21 mouse cellular contexts compared by ENCODE assay signal in genomic region chr14:56315519-56315918, GRCm38 (mm10). TPM values are rescaled to one million over a fixed set of nuclear protein-coding genes. Genes with fewer than 3 reads are reported as not detected.
DNase-seq lines count a peak whose midpoint lies in the region; ATAC-seq lines count a peak whose summit lies in the region.
"Had no signal": no experiment of that assay in that cellular context is flagged by ENCODE, and none has a peak within 500 bp of the region (broad histone marks: within the 10 kb centered on the region; RNA-seq: fewer than 3 reads in every experiment).

No protein-coding gene starts in this region.

- intact Hi-C loops in heart, postnatal 10 days (cut with DNase I): loop anchor here (2.0 kb wide), 1 partner anchor 83 kb away; no protein-coding TSS in a partner anchor

- no peaks in the 10 kb centered on the region for H3K4me1 ChIP-seq in heart, embryonic 12.5 days (replicated peaks)
- H3K4me1 ChIP-seq in lung, embryonic 16.5 days (replicated peaks; ENCODE audit: control insufficient read depth, insufficient read depth, low read length): peaks cover 8% of the 10 kb centered on the region; the same call in 1 of the 2 replicates
- H3K4me1 ChIP-seq: forebrain, embryonic 15.5 days; hindbrain, embryonic 12.5 days; midbrain, embryonic 12.5 days; neural tube, embryonic 15.5 days had no signal

- H3K27me3 ChIP-seq in heart, embryonic 12.5 days (replicated peaks): no peaks in the 10 kb centered on the region
- no peaks in the 10 kb centered on the region for H3K27me3 ChIP-seq in lung, embryonic 16.5 days (ENCODE audit: control insufficient read depth, insufficient read depth, low read depth, low read length)
- H3K27me3 ChIP-seq: forebrain, embryonic 15.5 days; hindbrain, embryonic 12.5 days; limb, embryonic 15.5 days; lung, embryonic 15.5 days; midbrain, embryonic 12.5 days; neural tube, embryonic 15.5 days had no signal

- no peak for ATAC-seq in heart, embryonic 12.5 days (ENCODE audit: insufficient number of reproducible peaks, low FRiP score)
- ATAC-seq in common myeloid progenitor, adult 5-6 weeks (replicated peaks; ENCODE audit: low read depth, poor library complexity, severe bottlenecking): 0 out of 2 replicates have a peak, but pooled peaks have one; percentile 15
- ATAC-seq in lung, embryonic 16.5 days (ENCODE audit: low read depth): peak; percentile 47; the same call in 1 of the 2 replicates
- ATAC-seq: forebrain, embryonic 15.5 days; Patski had no signal

- no peak overlapping the region for H3K4me3 ChIP-seq in heart, embryonic 12.5 days
- H3K4me3 ChIP-seq in lung, embryonic 16.5 days (ENCODE audit: low read length): no peak overlapping the region
- H3K4me3 ChIP-seq: forebrain, embryonic 15.5 days; hindbrain, embryonic 12.5 days; layer of hippocampus, adult 2 months; limb, embryonic 15.5 days; lung, embryonic 15.5 days; midbrain, embryonic 12.5 days; neural tube, embryonic 15.5 days had no signal

- H3K27ac ChIP-seq in heart, embryonic 12.5 days (ENCODE audit: poor library complexity, severe bottlenecking): no peak overlapping the region
- no peak overlapping the region for H3K27ac ChIP-seq in lung, embryonic 16.5 days (ENCODE audit: low read length)
- H3K27ac ChIP-seq: forebrain, embryonic 15.5 days; hindbrain, embryonic 12.5 days; layer of hippocampus, adult 2 months; limb, embryonic 15.5 days; lung, embryonic 15.5 days; midbrain, embryonic 12.5 days; neural tube, embryonic 15.5 days had no signal

- H3K36me3 ChIP-seq in heart, embryonic 12.5 days: no peaks in the 10 kb centered on the region
- no peaks in the 10 kb centered on the region for H3K36me3 ChIP-seq in lung, embryonic 16.5 days (ENCODE audit: control insufficient read depth, insufficient read depth, low read length)
- H3K36me3 ChIP-seq: forebrain, embryonic 15.5 days; hindbrain, embryonic 12.5 days; limb, embryonic 15.5 days; lung, embryonic 15.5 days; midbrain, embryonic 12.5 days; neural tube, embryonic 15.5 days had no signal

- no peak overlapping the region for H3K4me2 ChIP-seq in heart, embryonic 12.5 days
- no peak overlapping the region for H3K4me2 ChIP-seq in lung, embryonic 16.5 days (ENCODE audit: low read depth, low read length)
- H3K4me2 ChIP-seq: forebrain, embryonic 15.5 days; hindbrain, embryonic 12.5 days; limb, embryonic 15.5 days; lung, embryonic 15.5 days; midbrain, embryonic 12.5 days; neural tube, embryonic 15.5 days had no signal

- peak; percentile 96 for DNase-seq in heart, adult 11 months
- peak; percentile 28 to 57 for DNase-seq in heart, postnatal 10 days
- DNase-seq in ovary, postnatal 10 days (ENCODE audit: low spot score): no peak
- no peak for DNase-seq in cerebellum, adult 9-11 months
- DNase-seq in layer of hippocampus, postnatal 36 days: no peak
- DNase-seq: adrenal gland, postnatal 36 days; B cell, adult 2 months; cerebellum, postnatal 10 days; kidney, adult 2 months; retina, postnatal 1 day had no signal

- WGBS in heart, embryonic 12.5 days: 35% methylated on average over 7 of the region's 7 CpGs
- WGBS in lung, embryonic 16.5 days: 27% methylated on average over 7 of the region's 7 CpGs

- H3K9me3 ChIP-seq in heart, embryonic 12.5 days (replicated peaks): no peaks in the 10 kb centered on the region
- no peaks in the 10 kb centered on the region for H3K9me3 ChIP-seq in lung, embryonic 16.5 days (ENCODE audit: control insufficient read depth, low read length)
- H3K9me3 ChIP-seq: forebrain, embryonic 15.5 days; hindbrain, embryonic 12.5 days; limb, embryonic 15.5 days; lung, embryonic 15.5 days; midbrain, embryonic 12.5 days; neural tube, embryonic 15.5 days had no signal

- H3K9ac ChIP-seq in heart, embryonic 12.5 days: no peak overlapping the region
- H3K9ac ChIP-seq in lung, embryonic 16.5 days (ENCODE audit: low read length): no peak overlapping the region
- H3K9ac ChIP-seq: forebrain, embryonic 15.5 days; hindbrain, embryonic 12.5 days; limb, embryonic 15.5 days; lung, embryonic 15.5 days; midbrain, embryonic 12.5 days; neural tube, embryonic 15.5 days had no signal

RNA-seq across cellular contexts. Expression of gene Atp12a, which starts 49.3 kb away (rescaled TPM):
- polyA plus RNA-seq in heart, embryonic 12.5 days (2016; fragmentation: Nextera tagmentation; extraction: Ambion mirVana): not detected in 2 replicates
- not detected in 2 replicates for total RNA-seq in common myeloid progenitor, adult 5-6 weeks (2017)
- total RNA-seq in heart, postnatal 10 days (2021): not detected
- polyA plus RNA-seq in lung, embryonic 16.5 days (2015; fragmentation: Nextera tagmentation; extraction: Ambion mirVana): 2.2 and 2.6 TPM in 2 replicates
- not detected for total RNA-seq in layer of hippocampus, postnatal 36 days (2021)
- total RNA-seq: adrenal gland, postnatal 36 days; layer of hippocampus, adult 2 months had no signal
- polyA plus RNA-seq: hindbrain, embryonic 12.5 days; Patski had no signal

RNA-seq across cellular contexts. Expression of gene Gzmb, which starts 53.5 kb away (rescaled TPM):
- polyA plus RNA-seq in heart, embryonic 12.5 days (2016; fragmentation: Nextera tagmentation; extraction: Ambion mirVana): not detected in 2 replicates
- 0.91 and 2.1 TPM in 2 replicates for total RNA-seq in common myeloid progenitor, adult 5-6 weeks (2017)
- not detected for total RNA-seq in heart, postnatal 10 days (2021)
- polyA plus RNA-seq in lung, embryonic 16.5 days (2015; fragmentation: Nextera tagmentation; extraction: Ambion mirVana): 2.0 and 2.3 TPM in 2 replicates
- total RNA-seq in layer of hippocampus, postnatal 36 days (2021): not detected
- total RNA-seq: layer of hippocampus, adult 2 months had no signal
- polyA plus RNA-seq: forebrain, embryonic 15.5 days; midbrain, embryonic 12.5 days; neural tube, embryonic 15.5 days had no signal

Comparison
In these comparisons a context has a peak if more than half of its experiments do, and no peak if none do; other contexts are left out.
1. DNase-seq: peak in heart, adult 11 months (single experiment) and heart, postnatal 10 days (2 of 2); none in ovary, postnatal 10 days (single experiment), cerebellum, adult 9-11 months (single experiment) and layer of hippocampus, postnatal 36 days (0 of 2).